Mouse (Mus musculus) forebrain, embryonic 15.5 days (tissue): ENCODE results near the gene Ppm1d. TPM values are rescaled to one million over a fixed set of nuclear protein-coding genes. Genes with fewer than 3 reads are reported as not detected.

Experiments
- ATAC-seq: fragments of 200-750 bp; cut with Nextera tagmentation; replicated peaks from 2 replicates; pipeline ENCODE4 v1.8.0; 2017; ENCODE audit warnings: mild to moderate bottlenecking, moderate TSS enrichment, moderate library complexity
- H3K27ac ChIP-seq: fragments of 300-500 bp; sonication (generic); replicated peaks from 2 replicates; pipeline ENCODE4 v1.5.1; 2015; ENCODE audit warnings: mild to moderate bottlenecking, inconsistent platforms
- H3K27me3 ChIP-seq: fragments of 300-500 bp; sonication (generic); 2 replicates; pipeline ENCODE4 v1.6.1; 2015; ENCODE audit warnings: inconsistent platforms
- H3K36me3 ChIP-seq: fragments of 300-500 bp; sonication (generic); 2 replicates; pipeline ENCODE4 v1.6.1; 2015; ENCODE audit warnings: mild to moderate bottlenecking, inconsistent platforms
- H3K4me1 ChIP-seq: fragments of 300-500 bp; sonication (generic); 2 replicates; pipeline ENCODE4 v1.6.1; 2015; ENCODE audit warnings: inconsistent platforms
- H3K4me2 ChIP-seq: fragments of 300-500 bp; sonication (generic); replicated peaks from 2 replicates; pipeline ENCODE4 v1.6.1; 2015; ENCODE audit warnings: mild to moderate bottlenecking, inconsistent platforms
- H3K4me3 ChIP-seq: fragments of 300-500 bp; sonication (generic); 2 replicates; pipeline ENCODE4 v1.5.1; 2015; ENCODE audit warnings: mild to moderate bottlenecking, inconsistent platforms
- H3K9ac ChIP-seq: fragments of 300-500 bp; sonication (generic); replicated peaks from 2 replicates; pipeline ENCODE4 v1.6.1; 2015; ENCODE audit warnings: mild to moderate bottlenecking, inconsistent platforms
- H3K9me3 ChIP-seq: fragments of 300-500 bp; sonication (generic); 2 replicates; pipeline ENCODE4 v1.6.1; 2016; ENCODE audit warnings: inconsistent platforms
- WGBS: fragments of 180-500 bp; shearing (Covaris S2); methylation state at CpG from one replicate; pipeline ENCODE4 v1.1.7; 2015; ENCODE audit warnings: mixed read lengths; 5-methylcytosine and 5-hydroxymethylcytosine counted together
- polyA plus RNA-seq: library from polyadenylated mRNA; unstranded; fragments of >200 nt; fragmentation: Nextera tagmentation; extraction: Ambion mirVana; gene quantifications from 2 replicates; pipeline ENCODE4 v1.2.1, GENCODE M21; 2015

Ppm1d gene
- polyA plus RNA-seq, 1 experiment from 2014 or later, result 25.3 TPM

DNA sequence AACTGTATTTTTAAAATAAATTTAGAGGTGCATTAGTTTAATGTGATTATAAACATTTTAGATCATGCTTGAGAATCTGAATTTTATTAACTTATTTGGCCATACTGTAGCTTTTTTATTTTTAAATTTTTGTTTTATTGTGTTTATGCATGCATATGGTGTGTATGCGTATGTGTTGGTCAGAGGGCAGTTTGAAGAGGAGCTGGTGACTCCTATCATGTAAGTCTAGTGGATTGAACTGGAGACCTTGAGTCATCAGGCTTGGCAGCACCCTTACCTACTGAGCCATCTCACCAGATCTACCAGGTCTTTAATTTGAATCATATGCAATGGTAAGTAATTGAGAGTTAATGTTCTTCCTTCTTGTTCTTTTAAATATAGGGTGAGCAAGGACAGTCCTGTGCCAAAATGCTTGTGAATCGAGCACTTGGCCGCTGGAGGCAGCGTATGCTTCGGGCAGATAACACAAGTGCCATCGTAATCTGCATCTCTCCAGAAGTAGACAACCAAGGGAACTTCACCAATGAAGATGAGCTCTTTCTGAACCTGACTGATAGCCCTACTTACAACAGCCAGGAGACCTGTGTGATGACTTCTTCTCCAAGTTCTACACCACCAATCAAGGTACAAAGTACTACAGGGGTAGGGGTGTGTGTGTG lies 28.3 kb downstream of the Ppm1d start:
- Histone ChIP-seq H3K27me3 (no peaks in the 10 kb centered on the region), H3K9ac (no peak overlapping the region), H3K4me1 (no peaks in the 10 kb centered on the region), H3K4me3 (no peak overlapping the region), H3K36me3 (peaks cover 40% of the 10 kb centered on the region), H3K27ac (no peak overlapping the region), H3K4me2 (no peak overlapping the region), H3K9me3 (no peaks in the 10 kb centered on the region)
- 97% methylated on average over 6 of the region's 6 CpGs for WGBS
- ATAC-seq, result no peak

DNA sequence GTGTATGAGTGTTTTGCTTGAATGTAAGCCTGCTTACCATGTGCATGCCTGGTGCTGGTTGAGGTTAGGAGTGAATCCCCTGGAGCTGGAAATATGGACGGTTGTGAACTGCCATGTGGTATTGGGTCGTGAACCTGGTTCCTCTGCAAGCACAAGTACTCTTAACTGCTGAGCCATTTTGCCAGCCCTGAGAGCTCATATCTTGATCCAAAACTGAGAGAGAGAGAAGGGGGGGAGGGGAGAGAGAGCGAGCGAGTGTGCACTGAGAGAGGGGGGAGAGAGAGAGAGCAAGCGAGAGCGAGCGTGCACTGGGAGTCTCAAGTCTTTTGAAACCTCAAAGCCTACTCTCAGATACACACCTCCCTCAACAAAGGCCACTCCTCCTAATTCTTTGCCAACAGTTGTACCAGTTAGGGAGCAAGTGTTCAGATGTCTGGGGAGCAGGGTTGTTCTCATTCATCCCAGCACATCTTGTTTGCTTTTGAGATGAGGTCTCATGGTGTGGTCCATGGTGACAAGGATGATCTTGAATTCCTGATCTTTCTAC lies 29.1 kb downstream of the Ppm1d start:
- no peak for ATAC-seq
- WGBS, result 86% methylated on average over 7 of the region's 7 CpGs
- peaks cover 40% of the 10 kb centered on the region for H3K36me3 ChIP-seq

DNA sequence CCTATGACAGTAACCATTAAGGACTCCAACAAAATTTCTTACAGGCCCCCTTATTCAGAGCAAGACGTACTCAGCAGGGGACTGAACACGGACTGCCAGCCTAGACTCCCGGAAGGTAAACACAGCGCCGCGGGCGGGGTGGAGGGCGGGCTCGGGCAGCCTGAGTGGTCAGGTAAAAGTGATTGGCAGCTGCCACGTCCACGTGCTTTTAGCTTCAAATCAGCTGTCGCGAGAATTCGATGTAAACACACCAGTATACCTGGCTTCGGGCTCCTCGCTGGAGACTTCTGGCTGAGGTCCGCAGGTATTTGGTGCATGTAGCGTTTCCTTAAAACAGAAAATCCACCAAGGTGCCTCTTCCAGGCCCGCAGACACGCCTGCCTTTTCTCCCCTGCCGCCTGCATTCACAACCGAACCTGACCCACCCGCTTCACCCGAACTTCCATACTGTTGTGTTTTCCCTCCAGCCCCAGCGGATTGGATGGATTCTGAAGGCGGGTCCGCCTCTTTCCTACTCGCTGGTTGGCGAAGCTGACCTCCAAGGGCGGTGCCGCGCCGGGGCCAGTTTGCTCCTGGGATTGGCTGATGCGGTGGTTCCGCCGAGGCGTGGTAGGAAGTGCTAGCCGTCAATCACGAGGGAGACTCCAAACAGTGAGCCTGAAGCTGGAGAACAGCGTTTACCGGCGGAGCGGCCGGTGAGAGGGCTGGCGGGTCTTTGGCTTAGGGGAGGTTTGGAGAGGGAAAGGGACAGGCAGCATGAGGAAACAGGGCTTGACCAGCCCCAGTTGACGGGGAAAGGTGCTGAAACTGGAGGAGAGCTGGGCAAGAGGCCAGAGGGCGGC lies 41.7 kb downstream of the Ppm1d start, which contains the start of gene Bcas3:
TSS of gene Bcas3 (plus strand) at position 629 of the 842 bp plus-strand sequence.
- H3K4me2 ChIP-seq, result peak within 1 kb of the TSS; percentile 83
- ATAC-seq, result peak; percentile 99
- no peaks in the 10 kb centered on the region for H3K9me3 ChIP-seq
- 0 out of 2 replicates have a peak, but pooled peaks cover 4% of the 10 kb centered on the region for H3K36me3 ChIP-seq
- H3K27me3 ChIP-seq, result no peaks in the 10 kb centered on the region
- H3K4me3 ChIP-seq, result peak within 1 kb of the TSS; percentile 82
- peak within 1 kb of the TSS; percentile 55 for H3K27ac ChIP-seq
- peak within 1 kb of the TSS; percentile 72 for H3K9ac ChIP-seq
- peaks cover 11% of the 10 kb centered on the region for H3K4me1 ChIP-seq
- under 1% methylated on average over 47 of the region's 47 CpGs for WGBS

More for the DNA sequence above, 29.1 kb downstream of the Ppm1d start:
- Histone ChIP-seq H3K27ac (no peak overlapping the region), H3K4me1 (no peaks in the 10 kb centered on the region), H3K4me3 (no peak overlapping the region), H3K9me3 (no peaks in the 10 kb centered on the region), H3K27me3 (no peaks in the 10 kb centered on the region), H3K9ac (no peak overlapping the region), H3K4me2 (no peak overlapping the region)

DNA sequence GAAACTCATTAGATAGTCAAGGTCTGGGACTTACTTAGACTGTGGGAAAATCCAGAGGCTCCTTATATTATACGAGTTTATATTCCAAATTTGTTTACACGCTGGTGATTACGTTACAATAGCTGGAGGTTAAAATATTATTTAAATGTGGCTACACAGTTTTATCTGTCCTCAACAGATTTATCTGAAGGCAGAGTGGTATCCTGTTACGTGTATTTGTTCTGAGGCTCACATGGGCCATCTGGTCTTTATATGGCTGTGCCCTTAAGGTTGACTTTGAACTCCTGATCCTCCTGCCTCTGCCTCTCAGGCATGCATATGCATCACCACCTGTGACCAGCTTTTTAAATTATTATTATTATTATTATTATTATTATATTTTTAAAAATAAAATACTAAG lies 42.8 kb downstream of the Ppm1d start:
- Histone ChIP-seq H3K4me3 (peak overlapping the region; percentile 82), H3K4me2 (peak overlapping the region; percentile 83), H3K27me3 (no peaks in the 10 kb centered on the region), H3K9ac (peak overlapping the region; percentile 72; the same call in 1 of the 2 replicates), H3K4me1 (peaks cover 11% of the 10 kb centered on the region), H3K9me3 (no peaks in the 10 kb centered on the region), H3K36me3 (peaks cover 4% of the 10 kb centered on the region; the same call in 1 of the 2 replicates), H3K27ac (no peak overlapping the region)
- WGBS, result 77% methylated on average over 4 of the region's 4 CpGs
- ATAC-seq, result no peak

DNA sequence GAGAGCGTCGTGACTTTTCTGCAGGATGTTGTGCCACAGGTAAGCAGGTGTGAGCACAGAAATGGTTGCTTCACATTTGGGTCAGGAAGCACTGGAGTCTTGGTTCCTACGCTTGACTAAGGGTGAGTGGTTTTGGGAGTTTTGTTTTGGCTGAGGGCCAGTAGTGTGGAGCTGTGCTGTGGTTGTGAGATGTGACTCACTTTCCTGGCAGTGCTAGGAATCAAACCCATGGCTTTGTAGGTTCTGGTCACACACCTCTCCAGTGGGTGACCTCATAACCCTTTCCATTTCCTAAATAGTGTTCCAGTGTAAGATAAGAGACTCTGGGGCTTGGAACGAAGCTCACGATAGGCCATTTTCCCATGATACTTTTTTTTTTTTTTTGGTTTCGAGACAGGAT lies 48.6 kb downstream of the Ppm1d start:
- WGBS, result 95% methylated on average over 6 of the region's 6 CpGs
- no peak for ATAC-seq
- Histone ChIP-seq H3K27ac (no peak overlapping the region), H3K27me3 (no peaks in the 10 kb centered on the region), H3K4me3 (no peak overlapping the region), H3K4me1 (no peaks in the 10 kb centered on the region), H3K9me3 (no peaks in the 10 kb centered on the region), H3K36me3 (peaks cover 9% of the 10 kb centered on the region), H3K4me2 (no peak overlapping the region), H3K9ac (no peak overlapping the region)

DNA sequence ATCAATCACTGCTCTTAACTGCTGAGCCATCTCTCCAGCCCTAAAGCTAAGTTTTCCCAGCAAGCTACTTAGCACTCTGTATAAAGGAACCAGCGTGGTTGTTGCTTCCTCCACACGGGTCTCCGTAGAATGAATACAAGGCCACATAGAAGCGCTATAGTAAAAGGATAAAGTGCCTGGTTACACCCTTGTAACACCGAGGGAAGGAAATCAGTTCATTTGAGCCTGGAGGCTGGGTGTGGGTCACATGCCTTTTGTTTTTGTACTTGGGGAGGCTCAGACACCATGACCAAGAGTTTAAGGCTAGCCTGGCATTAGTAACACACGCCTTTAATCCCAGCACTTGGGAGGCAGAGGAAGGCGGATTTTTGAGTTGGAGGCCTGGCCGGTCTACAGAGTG lies 50.6 kb downstream of the Ppm1d start:
- Histone ChIP-seq H3K36me3 (peaks cover 15% of the 10 kb centered on the region), H3K4me2 (no peak overlapping the region), H3K27ac (no peak overlapping the region), H3K4me3 (no peak overlapping the region), H3K9ac (no peak overlapping the region), H3K27me3 (no peaks in the 10 kb centered on the region), H3K9me3 (no peaks in the 10 kb centered on the region), H3K4me1 (no peaks in the 10 kb centered on the region)
- WGBS, result 80% methylated on average over 8 of the region's 8 CpGs
- no peak for ATAC-seq

DNA sequence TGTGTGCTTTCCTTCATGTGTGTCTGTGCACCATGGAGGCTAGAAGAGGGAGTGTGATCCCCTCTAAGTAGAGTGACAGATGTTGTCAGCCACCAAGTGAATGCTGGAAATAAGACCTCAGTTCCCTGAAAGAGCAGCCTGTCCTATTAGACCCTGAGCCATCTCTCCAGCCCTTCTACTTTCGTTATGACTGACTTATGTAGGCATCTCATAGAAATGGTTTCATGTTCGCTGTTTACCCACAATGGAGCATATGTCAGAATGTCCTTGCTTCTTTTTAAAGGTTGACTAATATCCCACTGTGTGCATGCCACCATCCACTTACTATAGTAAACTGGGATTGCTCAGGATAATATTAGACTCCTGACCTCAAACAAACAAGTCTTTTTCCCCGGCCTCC lies 55.1 kb downstream of the Ppm1d start:
- 97% methylated on average over 3 of the region's 3 CpGs for WGBS
- H3K4me3 ChIP-seq, result no peak overlapping the region

DNA sequence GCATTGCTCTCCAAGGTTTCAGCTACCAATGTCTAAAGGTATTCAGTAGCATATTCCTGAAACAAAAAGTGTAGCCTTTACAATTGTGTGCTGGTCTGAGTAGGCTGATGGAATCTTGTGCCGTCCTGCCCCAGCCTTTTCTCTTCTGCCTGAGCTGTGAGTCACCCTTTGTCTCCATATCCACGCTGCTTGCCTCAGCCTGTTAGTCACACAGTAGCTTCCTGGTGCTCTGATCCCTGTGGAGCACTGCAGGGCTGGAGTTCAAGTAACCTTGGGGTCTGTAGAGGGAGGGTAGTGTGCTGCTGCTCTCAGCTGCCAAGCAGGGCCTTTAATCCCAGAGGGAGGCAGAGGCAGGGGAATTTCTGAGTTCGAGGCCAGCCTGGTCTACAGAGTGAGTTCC lies 56.8 kb downstream of the Ppm1d start:
- Histone ChIP-seq H3K27me3 (no peaks in the 10 kb centered on the region), H3K9ac (no peak overlapping the region), H3K9me3 (no peaks in the 10 kb centered on the region), H3K27ac (no peak overlapping the region), H3K4me1 (no peaks in the 10 kb centered on the region), H3K36me3 (peaks cover 28% of the 10 kb centered on the region), H3K4me3 (no peak overlapping the region), H3K4me2 (no peak overlapping the region)
- no peak for ATAC-seq
- WGBS, result 70% methylated on average over 3 of the region's 3 CpGs

More for the DNA sequence above, 55.1 kb downstream of the Ppm1d start:
- H3K9me3 ChIP-seq, result no peaks in the 10 kb centered on the region
- H3K9ac ChIP-seq, result no peak overlapping the region
- H3K36me3 ChIP-seq, result peaks cover 17% of the 10 kb centered on the region
- ATAC-seq, result no peak
- no peak overlapping the region for H3K4me2 ChIP-seq
- no peaks in the 10 kb centered on the region for H3K4me1 ChIP-seq
- H3K27me3 ChIP-seq, result no peaks in the 10 kb centered on the region
- H3K27ac ChIP-seq, result no peak overlapping the region

DNA sequence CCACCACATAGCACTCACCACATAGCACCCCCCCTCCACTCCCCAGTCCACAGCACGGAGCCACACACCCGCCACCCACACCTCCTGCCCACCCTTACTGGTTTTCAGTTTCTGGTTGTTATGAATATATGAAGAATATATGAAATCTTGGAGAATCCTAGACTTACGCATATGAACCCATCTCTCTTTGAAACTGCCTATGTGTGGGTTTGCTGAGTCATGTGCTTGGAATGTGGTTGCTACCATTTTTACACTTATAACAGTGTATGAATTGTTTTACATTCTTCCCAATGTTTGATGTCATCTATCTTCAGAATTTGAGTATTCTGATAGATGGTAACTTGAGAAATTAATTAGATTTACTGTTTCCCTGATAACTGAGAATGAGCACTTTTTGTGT lies 68.0 kb downstream of the Ppm1d start:
- Histone ChIP-seq H3K36me3 (0 out of 2 replicates have a peak, but pooled peaks cover 5% of the 10 kb centered on the region), H3K27me3 (no peaks in the 10 kb centered on the region), H3K4me1 (no peaks in the 10 kb centered on the region), H3K4me3 (no peak overlapping the region), H3K27ac (no peak overlapping the region), H3K9me3 (no peaks in the 10 kb centered on the region), H3K9ac (no peak overlapping the region), H3K4me2 (no peak overlapping the region)
- 90% methylated on average over 3 of the region's 3 CpGs for WGBS
- ATAC-seq, result no peak

DNA sequence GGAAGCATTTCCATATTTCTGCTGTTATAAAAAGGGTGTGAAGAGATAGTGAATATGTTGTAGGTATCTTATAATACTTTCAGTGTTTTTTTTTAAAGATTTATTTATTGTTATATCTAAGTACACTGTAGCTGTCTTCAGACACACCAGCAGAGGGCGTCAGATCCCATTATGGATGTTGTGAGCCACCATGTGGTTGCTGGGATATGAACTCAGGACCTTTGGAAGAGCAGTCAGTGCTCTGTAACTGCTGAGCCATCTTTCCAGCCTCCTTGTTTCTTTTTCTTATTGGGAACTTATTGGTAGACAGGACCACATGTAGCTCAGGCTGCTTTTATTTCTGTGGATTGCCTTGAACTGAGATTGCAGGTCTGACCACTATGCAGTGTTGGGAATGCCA lies 69.0 kb downstream of the Ppm1d start:
- 11% methylated on average over 1 of the region's 1 CpGs for WGBS
- Histone ChIP-seq H3K9me3 (no peaks in the 10 kb centered on the region), H3K27ac (no peak overlapping the region), H3K4me1 (no peaks in the 10 kb centered on the region), H3K4me2 (no peak overlapping the region), H3K27me3 (no peaks in the 10 kb centered on the region), H3K9ac (no peak overlapping the region), H3K4me3 (no peak overlapping the region), H3K36me3 (0 out of 2 replicates have a peak, but pooled peaks cover 2% of the 10 kb centered on the region)
- no peak for ATAC-seq

DNA sequence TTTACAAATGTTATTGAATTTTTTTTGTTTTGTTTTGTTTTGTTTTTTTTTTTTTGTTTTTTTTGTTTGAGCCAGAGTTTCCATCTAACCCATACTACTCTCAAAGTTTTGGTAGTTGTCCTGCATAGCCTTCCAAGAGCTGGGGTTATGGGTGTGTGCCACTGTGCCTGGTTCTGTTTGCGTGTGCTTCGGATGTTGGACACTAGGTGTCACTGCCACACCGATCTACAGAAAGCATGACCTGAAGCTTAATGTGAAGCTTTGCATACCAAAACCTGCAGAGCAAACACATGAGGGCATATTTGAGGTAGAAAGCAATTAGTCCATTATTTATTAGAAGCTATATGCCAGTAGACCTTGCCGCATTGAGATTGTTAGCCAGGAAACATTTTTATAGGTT lies 71.0 kb downstream of the Ppm1d start:
- Histone ChIP-seq H3K36me3 (no peaks in the 10 kb centered on the region), H3K27me3 (no peaks in the 10 kb centered on the region), H3K27ac (no peak overlapping the region), H3K4me3 (no peak overlapping the region), H3K9me3 (no peaks in the 10 kb centered on the region), H3K9ac (no peak overlapping the region), H3K4me1 (no peaks in the 10 kb centered on the region), H3K4me2 (no peak overlapping the region)
- WGBS, result 20% methylated on average over 4 of the region's 4 CpGs
- ATAC-seq, result no peak
